Mouse (Mus musculus): ENCODE measurements around the gene Olfr543. TPM values are rescaled to one million over a fixed set of nuclear protein-coding genes. Genes with fewer than 3 reads are reported as not detected.

The Olfr543 gene
- polyA plus RNA-seq, 1 experiment from 2014 or later: 0.30 TPM

GRCm38 (mm10) chr7:102446438-102446837 lies 35.0 kb downstream of the Olfr543 start:
- no peaks in the 10 kb centered on the region for H3K27me3 ChIP-seq (ENCODE audit: control insufficient read depth, insufficient read depth, low read depth, low read length)
- peaks cover 55% of the 10 kb centered on the region for H3K36me3 ChIP-seq (ENCODE audit: control insufficient read depth, insufficient read depth)
- H3K9ac ChIP-seq (ENCODE audit: low read depth, low read length): no peak overlapping the region

GRCm38 (mm10) chr7:102444301-102444700 lies 37.2 kb downstream of the Olfr543 start:
- peak overlapping the region; percentile 73 for H3K4me2 ChIP-seq (ENCODE audit: low read depth, low read length)
- no peaks in the 10 kb centered on the region for H3K9me3 ChIP-seq (replicated peaks; ENCODE audit: control insufficient read depth, low read length)
- H3K27ac ChIP-seq (ENCODE audit: low read length): peak overlapping the region; percentile 91
- peak overlapping the region; percentile 63 for H3K4me3 ChIP-seq (ENCODE audit: low read depth, low read length)
- WGBS (ENCODE audit: insufficient replicate concordance): 24% methylated on average over 2 of the region's 2 CpGs
- no peaks in the 10 kb centered on the region for H3K27me3 ChIP-seq (ENCODE audit: control insufficient read depth, insufficient read depth, low read depth, low read length)
- peaks cover 15% of the 10 kb centered on the region for H3K4me1 ChIP-seq (ENCODE audit: control insufficient read depth, low read depth, low read length)
- peak overlapping the region; percentile 69 for H3K9ac ChIP-seq (ENCODE audit: low read depth, low read length)
- peak; percentile 63 for ATAC-seq (ENCODE audit: low read depth)
- H3K36me3 ChIP-seq (ENCODE audit: control insufficient read depth, insufficient read depth): peaks cover 36% of the 10 kb centered on the region

More at GRCm38 (mm10) chr7:102446438-102446837, 35.0 kb downstream of the Olfr543 start:
- Histone ChIP-seq H3K9me3 (replicated peaks; ENCODE audit: control insufficient read depth, low read length) (no peaks in the 10 kb centered on the region), H3K4me1 (ENCODE audit: control insufficient read depth, low read depth, low read length) (peaks cover 11% of the 10 kb centered on the region), H3K4me2 (ENCODE audit: low read depth, low read length) (no peak overlapping the region), H3K4me3 (ENCODE audit: low read depth, low read length) (no peak overlapping the region), H3K27ac (ENCODE audit: low read length) (no peak overlapping the region)
- ATAC-seq (ENCODE audit: low read depth): no peak
- WGBS (ENCODE audit: insufficient replicate concordance): 92% methylated on average over 9 of the region's 9 CpGs

GRCm38 (mm10) chr7:102442432-102442831 lies 39.0 kb downstream of the Olfr543 start:
- H3K9me3 ChIP-seq (replicated peaks; ENCODE audit: control insufficient read depth, low read length): no peaks in the 10 kb centered on the region
- peak overlapping the region; percentile 91 for H3K4me3 ChIP-seq (ENCODE audit: low read depth, low read length)
- no peaks in the 10 kb centered on the region for H3K27me3 ChIP-seq (ENCODE audit: control insufficient read depth, insufficient read depth, low read depth, low read length)
- ATAC-seq (ENCODE audit: low read depth): no peak
- 0% methylated on average over 4 of the region's 4 CpGs for whole genome bisulfite sequencing (ENCODE audit: insufficient replicate concordance)
- H3K9ac ChIP-seq (ENCODE audit: low read depth, low read length): peak overlapping the region; percentile 96
- H3K36me3 ChIP-seq (ENCODE audit: control insufficient read depth, insufficient read depth): peaks cover 20% of the 10 kb centered on the region
- peak overlapping the region; percentile 73 for H3K4me2 ChIP-seq (ENCODE audit: low read depth, low read length)
- peaks cover 15% of the 10 kb centered on the region for H3K4me1 ChIP-seq (ENCODE audit: control insufficient read depth, low read depth, low read length)
- peak overlapping the region; percentile 96 for H3K27ac ChIP-seq (ENCODE audit: low read length)

GRCm38 (mm10) chr7:102441657-102442391 lies 39.7 kb downstream of the Olfr543 start, which contains the start of gene Rrm1:
Rrm1 (plus strand) TSS chr7:102441695.
- Histone ChIP-seq H3K9me3 (replicated peaks; ENCODE audit: control insufficient read depth, low read length) (no peaks in the 10 kb centered on the region), H3K27ac (ENCODE audit: low read length) (peak within 1 kb of the TSS; percentile 96), H3K4me2 (ENCODE audit: low read depth, low read length) (peak within 1 kb of the TSS; percentile 73), H3K9ac (ENCODE audit: low read depth, low read length) (peak within 1 kb of the TSS; percentile 96), H3K4me1 (ENCODE audit: control insufficient read depth, low read depth, low read length) (peaks cover 15% of the 10 kb centered on the region), H3K4me3 (ENCODE audit: low read depth, low read length) (peak within 1 kb of the TSS; percentile 91), H3K27me3 (ENCODE audit: control insufficient read depth, insufficient read depth, low read depth, low read length) (no peaks in the 10 kb centered on the region), H3K36me3 (ENCODE audit: control insufficient read depth, insufficient read depth) (peaks cover 15% of the 10 kb centered on the region)
- ATAC-seq (ENCODE audit: low read depth): peak; percentile 93
- under 1% methylated on average over 56 of the region's 56 CpGs for WGBS (ENCODE audit: insufficient replicate concordance)

GRCm38 (mm10) chr7:102440822-102441656 lies 40.4 kb downstream of the Olfr543 start:
- Histone ChIP-seq H3K36me3 (ENCODE audit: control insufficient read depth, insufficient read depth) (peaks cover 7% of the 10 kb centered on the region), H3K27ac (ENCODE audit: low read length) (peak overlapping the region; percentile 96), H3K4me1 (ENCODE audit: control insufficient read depth, low read depth, low read length) (peaks cover 15% of the 10 kb centered on the region), H3K27me3 (ENCODE audit: control insufficient read depth, insufficient read depth, low read depth, low read length) (no peaks in the 10 kb centered on the region), H3K9ac (ENCODE audit: low read depth, low read length) (peak overlapping the region; percentile 96), H3K4me2 (ENCODE audit: low read depth, low read length) (peak overlapping the region; percentile 73), H3K9me3 (replicated peaks; ENCODE audit: control insufficient read depth, low read length) (no peaks in the 10 kb centered on the region), H3K4me3 (ENCODE audit: low read depth, low read length) (peak overlapping the region; percentile 91)
- WGBS (ENCODE audit: insufficient replicate concordance): 46% methylated on average over 15 of the region's 15 CpGs
- no peak for ATAC-seq (ENCODE audit: low read depth)

GRCm38 (mm10) chr7:102434344-102434743 lies 47.1 kb downstream of the Olfr543 start:
- no peak for ATAC-seq (ENCODE audit: low read depth)
- H3K9me3 ChIP-seq (replicated peaks; ENCODE audit: control insufficient read depth, low read length): no peaks in the 10 kb centered on the region
- H3K9ac ChIP-seq (ENCODE audit: low read depth, low read length): no peak overlapping the region
- no peak overlapping the region for H3K27ac ChIP-seq (ENCODE audit: low read length)
- 46% methylated on average over 2 of the region's 2 CpGs for WGBS (ENCODE audit: insufficient replicate concordance)
- no peaks in the 10 kb centered on the region for H3K4me1 ChIP-seq (ENCODE audit: control insufficient read depth, low read depth, low read length)
- H3K36me3 ChIP-seq (ENCODE audit: control insufficient read depth, insufficient read depth): no peaks in the 10 kb centered on the region; the same call in 1 of the 2 replicates
- H3K4me2 ChIP-seq (ENCODE audit: low read depth, low read length): no peak overlapping the region
- H3K27me3 ChIP-seq (ENCODE audit: control insufficient read depth, insufficient read depth, low read depth, low read length): no peaks in the 10 kb centered on the region
- H3K4me3 ChIP-seq (ENCODE audit: low read depth, low read length): no peak overlapping the region

Other genes with a start within 250 kb of the Olfr543 start
- gene Rhog, start 225.6 kb downstream of the Olfr543 start, polyA plus RNA-seq (2015; fragmentation: Nextera tagmentation; extraction: Ambion mirVana): 49.5 and 56.3 TPM in 2 replicates
- 15.8 and 16.2 TPM in 2 replicates for gene Stim1, start 213.9 kb downstream of the Olfr543 start, polyA plus RNA-seq (2015; fragmentation: Nextera tagmentation; extraction: Ambion mirVana)
- gene Rrm1, start 40.0 kb downstream of the Olfr543 start, polyA plus RNA-seq (2015; fragmentation: Nextera tagmentation; extraction: Ambion mirVana): 153 and 174 TPM in 2 replicates
- 0.05 and 0.08 TPM in 2 replicates for gene Olfr544, start 6.6 kb upstream of the Olfr543 start, polyA plus RNA-seq (2015; fragmentation: Nextera tagmentation; extraction: Ambion mirVana)
- gene Olfr545, start 17.9 kb upstream of the Olfr543 start, polyA plus RNA-seq (2015; fragmentation: Nextera tagmentation; extraction: Ambion mirVana): not detected in 2 replicates
- gene Olfr547, start 53.1 kb upstream of the Olfr543 start, polyA plus RNA-seq (2015; fragmentation: Nextera tagmentation; extraction: Ambion mirVana): not detected in 2 replicates
- gene Olfr548-ps1, start 59.2 kb upstream of the Olfr543 start, polyA plus RNA-seq (2015; fragmentation: Nextera tagmentation; extraction: Ambion mirVana): not detected in 2 replicates
- not detected in 2 replicates for gene Olfr549, start 68.2 kb upstream of the Olfr543 start, polyA plus RNA-seq (2015; fragmentation: Nextera tagmentation; extraction: Ambion mirVana)
- 0.25 and 0.37 TPM in 2 replicates for gene Trim21, start 83.8 kb upstream of the Olfr543 start, polyA plus RNA-seq (2015; fragmentation: Nextera tagmentation; extraction: Ambion mirVana)
- gene Olfr550, start 89.8 kb upstream of the Olfr543 start, polyA plus RNA-seq (2015; fragmentation: Nextera tagmentation; extraction: Ambion mirVana): not detected in 2 replicates
- not detected in 2 replicates for gene Olfr551, start 110.2 kb upstream of the Olfr543 start, polyA plus RNA-seq (2015; fragmentation: Nextera tagmentation; extraction: Ambion mirVana)
- not detected in 2 replicates for gene Olfr552, start 116.1 kb upstream of the Olfr543 start, polyA plus RNA-seq (2015; fragmentation: Nextera tagmentation; extraction: Ambion mirVana)
- not detected in 2 replicates for gene Olfr553, start 136.5 kb upstream of the Olfr543 start, polyA plus RNA-seq (2015; fragmentation: Nextera tagmentation; extraction: Ambion mirVana)
- not detected in 2 replicates for gene Olfr554, start 156.8 kb upstream of the Olfr543 start, polyA plus RNA-seq (2015; fragmentation: Nextera tagmentation; extraction: Ambion mirVana)
- not detected in 2 replicates for gene Olfr555, start 177.1 kb upstream of the Olfr543 start, polyA plus RNA-seq (2015; fragmentation: Nextera tagmentation; extraction: Ambion mirVana)
- gene Olfr556, start 183.2 kb upstream of the Olfr543 start, polyA plus RNA-seq (2015; fragmentation: Nextera tagmentation; extraction: Ambion mirVana): not detected in 2 replicates
- 1.1 and 1.5 TPM in 2 replicates for gene Trim68, start 205.6 kb upstream of the Olfr543 start, polyA plus RNA-seq (2015; fragmentation: Nextera tagmentation; extraction: Ambion mirVana)
- gene Olfr557, start 214.2 kb upstream of the Olfr543 start, polyA plus RNA-seq (2015; fragmentation: Nextera tagmentation; extraction: Ambion mirVana): not detected in 2 replicates
- not detected in 2 replicates for gene Olfr558, start 220.5 kb upstream of the Olfr543 start, polyA plus RNA-seq (2015; fragmentation: Nextera tagmentation; extraction: Ambion mirVana)
- not detected in 2 replicates for gene Olfr33, start 237.4 kb upstream of the Olfr543 start, polyA plus RNA-seq (2015; fragmentation: Nextera tagmentation; extraction: Ambion mirVana)
- not detected in 2 replicates for gene Olfr559, start 245.8 kb upstream of the Olfr543 start, polyA plus RNA-seq (2015; fragmentation: Nextera tagmentation; extraction: Ambion mirVana)